Mouse (Mus musculus) CD4-positive helper T cell, adult 2 months (primary cell): ENCODE results near the gene Sulf2.

Source experiments
- DNase-seq: peaks from one replicate; pipeline ENCODE4 v3.0.0-alpha.2; 2012; ENCODE audit warnings: low read depth, missing footprints, low spot score

Gene Sulf2

DNA sequence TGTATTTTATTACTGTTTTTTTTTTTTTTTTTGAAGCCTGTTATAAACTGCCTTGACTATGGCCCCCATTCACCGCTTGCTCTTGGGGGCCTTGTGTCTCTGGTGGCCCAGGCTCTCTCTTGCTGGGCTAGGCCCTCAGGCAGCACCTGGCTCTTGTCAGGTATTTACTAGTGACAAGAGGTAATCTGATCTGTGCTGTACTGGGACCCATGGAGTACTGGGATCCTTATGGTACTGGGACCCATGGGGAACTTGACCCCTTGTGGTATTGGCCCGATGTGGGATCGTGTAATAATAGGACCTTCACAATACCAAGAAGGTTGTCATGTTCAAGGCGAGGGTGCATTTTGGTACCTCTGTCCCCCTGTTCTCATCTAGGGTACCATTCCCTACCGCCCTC lies 4.9 kb downstream of the Sulf2 start:
- no peak for DNase-seq

DNA sequence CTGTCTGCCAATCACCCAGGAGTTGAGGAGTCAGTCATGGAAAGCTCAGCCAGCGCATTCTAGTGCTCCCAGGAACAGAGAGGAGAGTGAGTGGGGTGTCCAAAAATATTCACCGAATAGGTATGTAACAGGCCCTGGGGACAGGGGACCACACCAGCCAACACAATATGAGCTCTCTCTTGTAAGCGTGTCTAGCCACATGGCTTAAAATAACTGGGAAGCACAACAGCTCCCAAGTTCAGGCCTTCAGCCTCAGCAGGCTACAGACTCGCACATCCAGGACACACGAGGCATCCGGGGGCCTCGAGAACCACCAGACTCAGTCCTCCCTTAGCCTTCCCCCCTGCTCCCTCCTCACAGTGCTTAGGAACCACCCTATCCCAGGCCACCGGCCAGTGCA lies 6.0 kb downstream of the Sulf2 start:
- no peak for DNase-seq

DNA sequence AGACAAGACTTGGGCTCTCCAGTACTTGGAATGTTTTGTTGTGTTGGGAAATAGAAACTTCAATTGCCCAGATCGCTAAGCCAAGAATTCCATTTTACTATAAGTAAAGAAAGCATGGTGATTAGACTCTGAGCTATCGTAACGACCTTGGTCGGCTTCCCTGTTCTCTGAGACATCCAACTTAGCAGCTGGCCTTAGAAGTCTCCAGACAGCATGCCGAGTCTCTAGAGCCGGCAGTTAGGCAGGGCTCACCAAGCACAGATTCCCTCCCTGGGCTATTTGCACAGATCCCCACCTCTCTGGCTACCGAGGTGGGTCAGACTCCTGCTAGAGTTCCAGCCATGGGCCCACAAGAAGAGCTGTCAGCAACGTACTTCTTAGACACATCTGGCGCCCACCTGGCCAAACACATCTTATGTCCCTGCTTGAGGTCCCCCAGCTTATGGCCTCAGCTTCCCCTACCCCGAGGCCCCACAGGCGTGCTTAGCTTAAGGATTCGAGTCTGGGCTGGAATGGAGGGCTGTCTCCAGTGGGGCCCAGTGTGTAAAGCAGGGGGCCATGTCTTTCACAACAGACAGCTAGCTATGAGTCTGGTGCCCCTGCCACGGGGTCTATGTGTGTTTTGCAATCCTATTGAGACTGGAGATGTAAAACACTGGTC lies 6.7 kb downstream of the Sulf2 start:
- no peak for DNase-seq

DNA sequence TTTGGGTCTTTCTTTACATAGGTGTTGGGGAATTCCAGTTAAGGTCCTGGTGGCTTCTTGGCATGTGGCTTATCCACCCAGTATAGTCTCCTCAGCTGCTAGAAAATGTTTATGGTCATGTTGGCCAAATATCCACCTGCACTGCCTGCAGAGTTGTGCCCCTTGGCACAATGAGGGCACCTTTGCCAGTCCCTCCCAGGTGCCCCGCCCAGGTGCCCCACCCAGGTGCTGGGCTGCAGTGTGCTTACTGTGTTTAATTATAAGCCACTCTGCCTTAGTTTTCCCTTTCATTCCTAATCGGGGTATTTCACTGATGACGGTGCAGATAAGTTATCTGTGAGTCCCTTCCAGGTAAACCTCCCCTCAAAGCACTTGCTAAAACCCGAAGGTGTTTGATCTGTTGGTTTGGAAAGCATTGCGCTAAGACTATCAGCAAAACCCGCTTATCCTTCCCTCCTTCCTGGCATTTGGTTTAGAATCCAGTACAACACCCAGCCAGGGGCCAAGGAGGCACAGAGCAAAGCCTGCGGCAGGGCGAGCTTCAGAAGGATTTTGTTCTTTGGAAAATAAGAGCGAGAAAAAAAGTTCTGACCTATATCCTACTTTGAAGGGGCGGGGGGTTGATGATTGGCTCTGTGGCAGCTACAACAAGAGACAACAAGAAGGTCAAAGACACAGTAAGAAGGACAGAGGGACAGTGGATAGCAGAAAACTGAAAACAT lies 7.4 kb downstream of the Sulf2 start:
- DNase-seq: no peak

DNA sequence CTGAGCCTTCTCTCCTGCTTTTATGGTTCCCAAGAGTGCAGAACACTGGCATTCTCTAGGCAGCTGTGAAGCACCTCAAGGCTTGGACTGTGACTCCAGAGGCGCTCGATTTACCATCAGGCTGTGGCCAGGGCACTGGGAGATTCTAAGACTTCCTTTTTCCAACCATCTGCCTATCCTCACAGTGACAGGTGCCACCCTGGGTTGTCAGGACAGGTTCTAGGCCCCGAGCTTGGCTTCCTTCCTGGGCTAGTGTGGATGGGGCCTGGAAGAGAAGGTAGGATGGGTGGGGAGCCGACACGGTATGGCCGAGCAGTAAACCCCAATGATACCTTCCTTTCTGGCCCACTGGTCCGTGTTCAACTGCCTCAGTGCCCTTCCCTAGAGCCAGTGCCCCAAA lies 9.0 kb downstream of the Sulf2 start:
- no peak for DNase-seq

DNA sequence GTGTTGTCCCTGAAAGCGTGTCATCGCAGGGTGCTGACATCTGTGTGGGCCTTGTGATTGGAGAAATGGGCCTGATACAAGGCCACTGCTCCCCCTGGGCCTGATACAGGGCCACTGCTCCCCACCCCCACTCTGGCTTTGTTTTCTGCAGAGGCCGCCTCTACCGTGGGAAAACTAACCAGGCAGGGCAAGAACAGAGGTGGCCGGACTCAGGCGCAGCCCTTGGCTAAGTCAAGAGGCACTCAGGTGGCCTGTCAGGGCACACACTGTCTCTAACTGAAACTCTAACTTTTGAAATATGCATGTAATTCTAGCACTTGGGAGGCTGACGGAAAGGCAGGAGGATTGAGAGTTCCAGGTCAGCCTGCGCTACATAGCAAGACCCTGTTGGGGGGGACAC lies 10.4 kb downstream of the Sulf2 start:
- no peak for DNase-seq

DNA sequence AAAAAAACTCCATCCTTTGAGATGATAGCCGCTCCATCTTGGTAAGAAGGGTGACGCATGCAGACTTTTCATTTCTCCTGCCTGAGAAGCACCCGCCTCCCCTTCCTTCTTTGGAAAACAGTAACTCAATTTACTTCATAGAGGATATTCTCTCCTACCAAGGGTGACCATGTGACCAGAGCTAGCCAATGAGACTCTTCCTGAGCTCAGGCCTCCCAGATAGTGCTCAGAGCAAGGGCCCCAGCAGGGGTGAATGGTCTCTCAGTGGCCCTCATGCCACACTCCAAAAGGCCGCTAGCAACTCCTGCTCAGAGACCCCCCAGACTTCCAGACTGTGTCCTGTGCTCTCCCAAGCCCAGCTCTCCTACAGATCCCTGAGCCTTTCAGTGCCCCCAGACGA lies 11.6 kb downstream of the Sulf2 start:
- DNase-seq: no peak

DNA sequence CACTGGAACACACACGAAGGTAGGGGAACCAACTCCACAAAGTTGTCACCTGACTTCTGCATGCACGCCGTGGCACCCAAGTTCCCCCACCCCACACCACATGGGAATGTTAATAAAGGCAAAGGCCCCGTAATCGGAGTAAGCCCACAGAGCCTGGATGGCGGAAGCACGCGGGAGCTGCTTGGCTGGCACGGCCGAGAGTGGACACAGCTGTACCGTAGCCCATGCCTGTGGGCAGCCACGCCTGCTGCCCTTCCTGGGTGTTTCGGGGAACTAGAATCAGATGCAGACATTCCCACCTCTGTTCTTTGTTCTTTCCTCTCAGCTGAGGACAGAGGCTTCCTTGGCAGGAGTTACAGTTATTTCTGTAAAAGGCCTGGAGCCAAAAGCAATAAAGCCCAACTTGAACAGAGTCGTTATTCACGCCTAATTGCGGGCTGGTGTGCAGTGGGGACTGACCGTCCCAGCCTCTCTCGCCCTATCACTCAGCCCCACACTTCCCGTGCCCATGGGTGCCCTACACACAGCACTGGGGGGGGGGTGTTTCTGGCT lies 12.8 kb downstream of the Sulf2 start:
- no peak for DNase-seq

DNA sequence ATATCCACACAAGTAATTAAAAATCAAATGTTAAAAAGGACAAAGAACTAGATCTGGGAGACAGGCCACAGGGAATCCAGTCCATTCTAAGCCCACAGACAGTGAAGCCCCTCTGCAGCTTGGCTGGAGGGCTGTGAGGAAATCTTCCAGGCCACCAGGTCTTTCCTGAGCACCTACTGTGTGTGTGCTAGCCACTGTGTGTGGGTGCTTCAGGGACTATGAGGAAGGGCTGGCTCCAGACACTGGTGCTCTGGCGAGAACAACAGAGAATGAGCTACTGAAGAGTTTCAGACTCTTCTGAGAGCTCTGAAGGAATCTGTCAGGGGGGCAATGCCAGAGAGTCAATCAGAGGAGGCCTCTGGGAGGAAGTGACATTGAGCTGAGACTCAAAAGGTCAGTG lies 13.6 kb downstream of the Sulf2 start:
- no peak for DNase-seq

DNA sequence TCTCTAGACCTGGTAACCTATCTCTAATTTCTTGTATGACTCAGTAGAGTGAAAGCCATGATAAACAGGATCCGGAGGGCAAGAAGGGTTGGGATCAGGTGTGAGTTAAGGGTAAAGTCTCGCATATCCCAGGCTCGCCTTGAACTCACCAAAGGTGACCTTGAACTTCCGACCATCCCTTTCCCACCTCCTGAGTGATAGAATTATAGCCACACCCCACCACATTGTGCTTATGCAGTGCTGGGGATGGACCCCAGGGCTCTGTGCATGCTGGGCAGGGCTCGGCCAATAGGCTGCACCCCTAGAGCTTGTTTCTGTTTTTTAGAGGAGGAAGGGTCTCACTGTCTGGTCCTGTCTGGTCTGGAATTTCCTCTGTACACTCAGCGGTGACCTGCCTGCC lies 14.4 kb downstream of the Sulf2 start:
- DNase-seq: no peak

DNA sequence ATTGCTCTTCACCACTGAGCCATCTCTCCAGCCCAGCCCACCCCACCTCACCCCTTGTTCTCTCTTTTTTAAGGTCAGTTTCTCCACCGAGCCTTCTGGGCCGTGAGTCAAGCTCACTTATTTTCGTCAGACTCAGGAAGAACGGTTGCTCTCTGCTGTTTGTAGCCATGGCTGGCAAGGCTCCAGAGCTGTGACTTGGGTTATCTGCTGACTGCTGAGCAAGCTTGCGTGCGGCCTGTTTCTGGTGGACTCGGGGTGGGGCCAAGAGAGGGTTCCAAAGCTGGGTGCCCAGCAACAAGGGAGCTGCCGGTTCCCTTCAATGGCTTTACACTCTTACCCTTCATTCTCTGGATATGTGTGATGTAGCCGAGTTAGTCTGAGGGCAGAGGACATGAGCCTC lies 15.0 kb downstream of the Sulf2 start:
- no peak for DNase-seq

DNA sequence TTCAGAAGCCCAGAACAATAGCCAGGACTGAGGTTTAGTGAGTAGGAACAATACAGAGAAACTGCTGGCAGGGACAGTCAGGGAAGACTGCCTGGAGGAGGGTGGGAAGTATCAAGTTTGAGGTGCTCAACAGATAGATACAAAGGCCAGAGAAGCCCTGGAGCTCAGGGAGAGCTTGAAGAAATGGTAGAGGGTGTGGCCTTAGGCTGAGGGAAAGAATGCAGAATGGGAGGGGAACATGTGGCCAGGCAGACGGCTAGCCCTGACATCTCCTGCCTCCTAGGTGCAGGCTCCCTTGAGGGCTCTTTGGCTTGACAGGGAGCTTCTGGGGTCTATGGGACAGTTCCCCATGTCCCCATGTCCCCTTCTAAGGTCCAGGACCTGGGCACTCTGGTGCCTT lies 17.2 kb downstream of the Sulf2 start:
- no peak for DNase-seq

DNA sequence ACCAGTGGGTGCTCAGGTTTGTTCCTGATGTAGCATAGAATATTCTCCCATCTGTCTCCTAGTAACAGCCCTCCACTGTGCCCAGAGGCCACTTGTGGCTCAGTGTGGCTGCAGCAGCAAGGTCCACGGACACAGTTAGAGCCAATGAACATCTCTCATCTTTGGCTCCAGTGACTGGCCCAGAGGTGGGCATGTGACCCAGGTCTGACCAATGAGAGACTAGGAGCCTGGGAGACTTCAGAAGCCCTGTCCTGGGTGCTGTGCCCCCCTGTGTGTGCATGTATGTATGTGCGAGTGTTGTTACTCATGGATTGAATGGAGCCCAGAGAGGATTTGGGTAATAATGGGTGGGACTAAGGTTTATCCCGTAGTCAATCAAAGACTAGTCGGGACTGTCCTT lies 18.0 kb downstream of the Sulf2 start:
- no peak for DNase-seq

DNA sequence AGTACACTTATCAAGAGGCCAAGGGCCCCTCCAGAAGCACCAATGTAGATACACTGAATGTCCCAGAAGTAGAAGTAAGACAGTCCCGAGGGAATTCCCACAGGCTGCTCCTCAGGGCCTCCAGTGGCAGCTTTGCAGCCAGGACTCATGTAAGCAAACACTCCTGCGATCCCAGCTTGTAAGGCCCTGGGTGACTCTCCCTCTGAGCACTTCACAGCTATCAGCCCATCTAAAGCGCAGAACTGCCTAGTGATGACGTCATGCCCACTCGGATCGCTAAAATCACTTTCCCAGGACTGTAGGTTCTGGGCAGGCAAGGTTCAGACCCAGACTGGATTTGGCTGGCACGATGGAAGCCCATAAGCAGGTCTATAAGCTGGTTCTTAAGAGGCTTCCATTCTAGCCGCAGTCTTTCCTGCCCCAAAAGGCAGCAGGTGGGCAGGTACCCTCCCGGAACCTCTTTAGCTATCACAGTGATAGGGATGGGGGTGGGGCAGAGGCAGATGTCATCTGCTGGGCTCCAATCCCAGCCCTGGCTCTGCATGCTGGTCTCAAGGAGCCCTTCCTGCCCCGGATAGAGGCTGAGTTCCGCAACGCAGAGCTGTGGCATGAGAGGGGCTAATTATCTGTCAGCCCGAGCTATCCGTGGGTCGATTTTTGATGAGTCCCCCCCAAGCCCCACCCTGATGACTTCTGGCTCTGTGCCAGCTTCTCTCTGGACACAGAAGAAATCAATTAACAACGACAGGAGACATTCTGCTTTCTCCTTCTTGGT lies 19.6 kb downstream of the Sulf2 start:
- no peak for DNase-seq

DNA sequence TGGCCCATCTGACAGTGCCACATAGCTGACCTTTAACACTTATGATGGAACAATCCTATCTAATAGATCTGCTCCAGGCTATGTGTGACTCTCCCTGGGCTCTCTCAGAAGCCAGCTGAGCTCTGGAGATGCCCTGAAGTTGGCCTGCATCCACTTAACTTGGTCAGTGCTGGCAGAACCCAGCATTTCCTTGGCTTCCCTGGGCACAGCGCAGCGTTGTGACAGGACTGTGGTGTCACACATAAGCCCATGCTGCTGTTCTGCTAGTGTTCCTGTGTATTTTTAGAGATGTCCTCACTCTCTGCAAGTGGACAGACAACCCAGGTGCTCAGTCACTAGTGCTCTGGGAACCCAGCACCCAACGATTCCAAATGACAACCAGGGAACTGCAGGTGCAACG lies 26.7 kb downstream of the Sulf2 start:
- DNase-seq: no peak

DNA sequence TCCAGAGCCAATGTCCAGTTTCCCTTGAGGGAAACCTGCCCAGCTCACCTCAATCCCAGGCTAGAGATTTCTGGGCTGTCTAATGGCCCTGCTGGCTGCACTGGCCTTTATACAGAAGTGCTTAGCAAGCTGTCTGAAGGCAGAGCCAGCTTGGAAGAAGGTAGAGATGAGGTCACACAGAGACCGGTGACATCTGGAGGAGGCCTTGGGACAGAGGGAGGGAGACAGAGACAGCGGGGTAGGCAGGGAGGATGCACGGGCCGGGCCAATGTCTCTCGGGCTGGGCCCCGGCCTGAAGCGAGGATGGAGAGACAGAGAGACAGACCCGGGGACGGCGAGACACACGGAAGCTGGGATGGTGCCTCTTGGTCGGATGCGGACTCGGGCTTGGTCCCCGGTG lies 27.4 kb downstream of the Sulf2 start:
- no peak for DNase-seq

DNA sequence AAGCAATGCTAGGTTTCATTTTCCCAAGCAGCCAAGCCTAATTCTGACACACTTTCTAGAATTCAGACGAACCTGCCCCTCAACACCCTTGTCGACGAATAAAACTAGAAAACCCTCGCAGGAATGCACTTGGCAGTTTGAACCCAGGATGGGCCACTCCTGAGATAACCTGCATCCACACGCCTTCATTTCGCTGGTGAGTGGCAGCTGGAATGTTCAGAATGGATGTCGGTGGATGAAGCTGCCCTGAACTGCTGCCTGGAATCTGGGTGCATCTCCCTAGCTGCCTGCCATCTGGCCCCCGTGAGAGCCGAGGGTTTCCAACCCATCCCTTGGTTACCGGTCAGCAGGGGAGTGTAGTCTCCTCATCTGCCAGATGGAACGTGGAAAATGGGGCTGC lies 29.1 kb downstream of the Sulf2 start:
- DNase-seq: no peak

DNA sequence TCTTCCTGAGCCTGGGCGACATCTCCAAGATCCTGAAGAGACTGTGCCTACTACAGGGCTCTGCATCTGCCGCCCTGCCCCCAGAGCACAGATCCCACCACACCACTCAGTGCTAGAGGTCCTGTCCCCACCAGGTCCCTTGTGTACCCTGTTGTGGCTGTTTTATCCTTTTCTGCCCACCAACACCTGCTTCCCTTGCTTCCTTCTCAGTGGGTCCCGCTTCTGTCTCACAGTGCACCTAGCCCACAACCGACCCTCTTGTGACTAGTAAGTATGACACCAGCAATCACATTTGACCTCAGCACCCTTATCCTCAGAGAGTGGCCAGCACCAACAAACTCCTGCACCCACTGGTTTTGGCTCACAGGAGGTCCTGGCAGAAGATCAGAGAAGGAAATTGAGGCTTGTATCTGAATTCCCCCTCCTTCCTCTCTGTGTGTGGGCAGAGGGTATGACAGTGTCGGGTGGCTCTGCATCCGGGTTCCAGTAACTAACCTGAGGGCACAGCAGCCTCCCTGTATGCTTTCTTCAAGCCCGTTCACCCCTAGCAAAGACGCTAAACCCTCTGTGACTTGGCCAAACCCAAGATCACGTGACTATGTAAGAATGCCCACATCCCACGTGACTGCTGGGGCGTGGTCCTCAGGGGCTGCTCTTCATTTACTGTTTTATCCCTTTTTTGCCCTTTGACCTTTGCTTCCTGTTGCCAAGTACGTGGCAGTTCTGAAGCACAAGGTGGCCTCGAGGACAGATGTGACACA lies 29.8 kb downstream of the Sulf2 start:
- DNase-seq: peak; percentile 54

DNA sequence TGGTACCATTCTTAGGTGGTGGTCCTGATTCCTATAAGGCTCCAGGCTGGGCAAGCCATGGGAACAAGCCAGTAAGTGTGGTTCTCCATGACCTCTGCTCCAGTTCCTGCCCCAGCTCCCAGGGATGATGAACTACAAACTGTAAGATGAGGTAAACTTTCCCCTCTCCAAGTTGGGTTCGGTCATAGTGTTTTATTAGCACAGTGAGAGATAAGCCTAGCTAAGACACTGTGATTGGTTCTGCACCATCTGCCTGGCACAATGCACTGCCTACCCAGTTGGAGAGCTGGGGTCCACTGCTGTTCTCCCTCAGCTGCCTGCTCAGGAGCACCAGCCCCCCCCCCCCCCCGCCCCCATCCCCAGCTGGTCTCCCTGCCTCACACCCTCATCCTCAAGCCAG lies 30.4 kb downstream of the Sulf2 start:
- DNase-seq: no peak

DNA sequence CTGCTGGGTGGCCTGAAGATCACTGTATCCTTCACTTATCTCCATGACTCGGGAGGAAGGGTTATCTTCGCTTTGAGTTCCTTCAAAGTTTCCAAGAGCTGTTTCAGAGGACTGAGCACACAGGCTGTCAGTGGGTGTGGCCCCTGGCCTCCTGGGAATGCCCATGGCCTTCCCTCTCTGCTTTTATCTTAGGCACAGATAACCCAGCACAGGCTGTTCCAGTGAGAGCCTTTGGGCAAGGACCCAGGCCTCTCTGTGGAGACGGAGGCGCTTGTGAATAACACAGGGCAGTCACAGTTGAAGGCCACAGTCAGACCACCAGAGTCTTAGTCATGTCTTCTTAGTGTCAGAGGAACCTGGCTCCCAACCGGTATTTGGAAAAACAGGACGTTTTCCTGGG lies 32.7 kb downstream of the Sulf2 start:
- DNase-seq: no peak

DNA sequence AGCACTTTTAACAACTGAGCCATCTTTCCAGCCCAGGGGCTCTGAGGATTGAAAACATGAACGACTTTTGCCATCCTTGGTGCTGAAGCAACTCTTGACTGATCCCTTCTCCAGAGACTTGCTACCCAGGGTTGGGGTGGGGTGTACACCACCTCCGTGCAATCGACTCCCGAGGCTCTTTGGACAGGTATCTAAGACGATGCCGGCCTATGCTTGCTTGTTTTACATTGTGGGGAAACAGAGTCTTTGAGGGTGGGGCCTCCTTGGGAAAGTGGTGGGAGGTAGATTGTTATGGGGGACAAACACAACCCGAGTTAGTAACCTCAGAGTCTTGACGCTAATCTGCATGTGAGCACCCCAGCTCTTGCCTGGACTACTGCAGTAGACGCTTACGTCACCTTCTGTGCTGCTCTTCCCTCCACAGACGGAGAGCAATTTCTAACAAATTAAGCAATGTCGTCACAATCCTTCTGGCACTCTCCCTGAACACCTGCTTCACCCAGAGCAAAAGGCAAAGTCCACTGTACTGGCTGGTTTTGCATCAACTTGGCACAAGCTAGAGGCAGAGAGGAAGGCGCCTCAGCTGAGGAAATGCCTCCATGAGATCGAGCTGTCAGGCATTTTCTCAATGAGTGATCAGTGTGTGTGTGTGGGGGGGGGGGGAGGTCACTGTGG lies 33.6 kb downstream of the Sulf2 start:
- no peak for DNase-seq
